Mouse (Mus musculus): ENCODE results near the gene Rab40c.

GRCm38 (mm10) chr17:25955736-25956135 is 36.2 kb upstream of the Rab40c start:
- TF ChIP-seq CTCF (IDR thresholded peaks at IDR 0.05; ENCODE audit: extremely low read depth, insufficient read length, insufficient replicate concordance, low read depth, low read length) (no peak), POLR2A (IDR thresholded peaks at IDR 0.05; ENCODE audit: low read depth, low read length) (no peak)
